Mouse (Mus musculus): ENCODE data around the gene Armc12.
A peak's percentile ranks its signal among the peaks of the same experiment; 100 is the strongest.

Armc12 gene

DNA sequence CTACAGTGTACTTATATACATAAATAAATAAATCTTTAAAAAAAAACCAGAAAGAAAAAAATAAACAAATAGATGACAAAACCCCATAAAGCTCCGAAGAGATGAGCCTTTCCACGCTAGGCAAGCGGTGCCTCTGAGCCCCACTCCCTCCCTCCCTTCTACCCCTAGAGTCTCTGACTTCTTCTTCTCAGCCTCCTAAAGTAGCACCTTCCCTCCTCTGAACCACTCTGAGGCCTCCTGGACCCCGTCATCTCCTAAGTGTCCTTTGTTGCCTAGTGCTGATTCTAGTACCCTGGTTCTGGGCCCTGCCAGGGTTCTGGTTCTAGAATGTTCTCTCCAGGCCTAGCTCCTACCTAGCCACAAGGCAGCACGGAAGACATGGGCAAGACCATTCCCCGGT, at the start of gene Armc12:
Gene Armc12 (plus strand): TSS at position 301 of the 400 bp plus-strand sequence.
- no peak for DNase-seq (ENCODE audit: low spot score in 2 of 2)

GRCm38 (mm10) chr17:28484704-28485445, 45.7 kb upstream of the Armc12 start:
- peak; percentile 8 to 24 for DNase-seq (ENCODE audit: low spot score in 2 of 2)

GRCm38 (mm10) chr17:28485446-28485948, 45.1 kb upstream of the Armc12 start:
- DNase-seq (ENCODE audit: low spot score in 2 of 2), result peak in 1 of 2 experiments; percentile 26

DNA sequence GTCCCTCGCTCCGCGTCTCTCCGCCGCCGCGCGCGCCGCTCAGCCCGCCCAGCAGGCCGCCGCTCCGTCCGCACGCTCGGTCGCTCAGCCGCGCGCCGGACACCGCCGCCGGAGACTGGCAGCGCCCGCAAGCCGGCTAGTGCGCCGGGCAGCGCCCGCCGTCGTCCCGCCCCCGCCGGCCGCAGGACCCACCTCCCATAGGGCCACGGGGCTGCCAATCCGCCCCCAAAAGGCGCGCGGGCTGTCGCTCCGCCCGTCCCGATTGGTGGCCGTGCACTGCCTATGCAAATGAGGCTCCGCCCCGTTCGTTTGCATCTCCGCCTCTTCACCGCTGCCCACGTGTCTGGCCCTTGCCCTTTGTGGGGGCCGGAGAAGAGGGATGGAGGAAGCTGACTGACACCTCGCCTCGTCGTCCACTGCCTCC, 44.6 kb upstream of the Armc12 start:
- peak; percentile 97 for DNase-seq (ENCODE audit: low spot score in 2 of 2)

DNA sequence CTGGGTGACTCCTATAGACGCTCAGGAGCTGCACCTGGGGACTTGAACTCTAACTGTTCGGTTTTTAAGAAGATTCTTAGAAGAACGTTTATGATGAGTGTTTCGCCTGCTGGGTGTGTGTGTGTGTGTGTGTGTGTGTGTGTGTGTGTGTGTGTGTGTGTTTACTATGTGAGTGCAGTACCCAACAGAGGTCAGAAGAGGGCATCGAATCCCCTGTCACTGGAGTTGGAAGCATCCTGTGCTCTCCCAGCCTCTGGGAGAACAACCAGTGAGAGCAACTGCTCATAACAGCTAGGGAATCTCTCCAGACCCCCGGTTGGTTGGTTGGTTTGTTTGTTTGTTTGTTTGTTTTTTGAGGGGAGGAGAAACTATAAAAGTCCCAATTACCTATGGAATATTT, 43.9 kb upstream of the Armc12 start:
- DNase-seq (ENCODE audit: low spot score in 2 of 2), result no peak

GRCm38 (mm10) chr17:28487584-28488257, 42.9 kb upstream of the Armc12 start:
- DNase-seq (ENCODE audit: low spot score in 2 of 2), result no peak

- no peak for DNase-seq (ENCODE audit: low spot score in 2 of 2)
Measured at GRCm38 (mm10) chr17:28488258-28489013, 42.2 kb upstream of the Armc12 start.

- no peak for DNase-seq (ENCODE audit: low spot score in 2 of 2)
Measured at GRCm38 (mm10) chr17:28491035-28491770, 39.4 kb upstream of the Armc12 start.

DNA sequence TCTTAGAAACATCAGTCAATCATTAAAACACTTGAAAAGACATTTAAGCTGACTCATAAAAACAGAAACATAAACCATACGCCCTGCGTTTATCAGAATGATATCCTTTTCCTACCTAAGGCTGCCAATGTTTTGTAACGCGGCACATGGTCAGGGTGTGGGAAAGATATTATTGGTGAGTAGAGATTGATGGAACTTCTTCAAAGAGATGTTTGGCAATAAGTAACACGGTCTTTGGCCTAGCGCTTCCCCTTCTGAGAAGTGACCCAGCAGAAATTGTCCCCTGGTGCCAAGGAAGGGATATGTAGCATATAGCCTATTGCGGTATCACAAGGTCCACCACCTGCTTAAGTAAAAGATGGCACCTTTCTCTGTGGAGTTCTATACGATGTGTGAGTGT, 34.8 kb upstream of the Armc12 start:
- no peak for DNase-seq (ENCODE audit: low spot score in 2 of 2)

DNA sequence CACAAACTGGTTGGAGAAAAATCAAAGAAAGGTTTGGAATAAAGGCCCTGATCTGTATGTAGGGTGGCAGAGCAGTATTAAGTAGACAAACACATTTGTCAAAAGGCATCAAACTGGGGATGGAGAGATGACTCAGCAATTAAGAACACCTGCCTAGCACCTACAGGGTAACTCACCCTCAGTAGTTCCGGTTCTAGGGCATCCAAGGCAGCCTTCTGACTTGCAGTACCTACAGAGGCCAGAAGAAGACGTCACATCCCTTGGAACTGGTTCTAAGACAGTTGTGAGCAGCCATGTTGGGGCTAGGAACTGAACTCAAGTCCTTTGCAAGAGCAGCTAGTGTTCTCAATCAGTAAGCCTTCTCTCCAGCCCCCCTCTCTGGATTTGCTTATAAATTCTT, 31.4 kb upstream of the Armc12 start:
- DNase-seq (ENCODE audit: low spot score in 2 of 2), result no peak

GRCm38 (mm10) chr17:28500465-28500864, 30.1 kb upstream of the Armc12 start:
- no peak for DNase-seq (ENCODE audit: low spot score in 2 of 2)

GRCm38 (mm10) chr17:28502196-28502821, 28.3 kb upstream of the Armc12 start:
- no peak for DNase-seq (ENCODE audit: low spot score in 2 of 2)

DNA sequence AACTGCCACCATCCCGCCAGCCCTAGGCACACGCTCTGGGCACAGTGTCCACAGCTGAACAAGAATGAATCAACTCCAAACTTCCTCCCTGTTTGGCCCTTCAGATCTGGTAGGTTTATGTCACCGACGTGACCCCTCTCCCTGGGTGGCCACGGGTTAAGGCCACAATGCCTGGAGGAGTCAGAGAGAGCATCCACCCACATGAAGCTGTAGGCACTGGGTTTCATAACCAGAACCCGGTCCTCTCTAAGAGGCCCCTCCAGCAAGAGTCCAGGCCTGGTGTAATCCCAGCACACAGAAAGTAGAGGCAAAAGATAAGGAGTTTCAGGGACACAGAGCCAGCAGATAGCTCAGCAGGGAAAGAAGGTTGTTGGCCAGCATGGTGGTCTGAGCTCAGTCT, 26.4 kb upstream of the Armc12 start:
- DNase-seq (ENCODE audit: low spot score in 2 of 2), result no peak

DNA sequence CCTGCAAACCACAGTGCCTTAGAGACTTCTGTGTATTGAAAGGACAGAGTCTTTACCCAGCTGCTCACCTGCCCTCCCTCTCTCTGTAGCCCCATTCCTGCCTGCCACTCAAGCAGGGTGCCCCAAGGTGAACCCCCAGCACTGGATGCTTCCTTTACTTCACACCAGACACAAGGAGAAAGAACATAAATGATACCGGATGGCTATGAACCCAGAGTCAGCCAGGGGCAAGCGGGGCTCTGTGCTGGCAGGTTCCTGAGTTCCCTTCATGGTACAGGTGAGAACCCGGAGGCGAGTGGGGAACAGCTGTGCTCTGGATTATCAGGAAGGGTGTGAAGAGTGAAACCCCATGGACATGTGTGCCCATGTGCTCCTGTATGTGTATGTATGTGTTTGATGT, 25.0 kb upstream of the Armc12 start:
- DNase-seq (ENCODE audit: low spot score in 2 of 2), result no peak

DNA sequence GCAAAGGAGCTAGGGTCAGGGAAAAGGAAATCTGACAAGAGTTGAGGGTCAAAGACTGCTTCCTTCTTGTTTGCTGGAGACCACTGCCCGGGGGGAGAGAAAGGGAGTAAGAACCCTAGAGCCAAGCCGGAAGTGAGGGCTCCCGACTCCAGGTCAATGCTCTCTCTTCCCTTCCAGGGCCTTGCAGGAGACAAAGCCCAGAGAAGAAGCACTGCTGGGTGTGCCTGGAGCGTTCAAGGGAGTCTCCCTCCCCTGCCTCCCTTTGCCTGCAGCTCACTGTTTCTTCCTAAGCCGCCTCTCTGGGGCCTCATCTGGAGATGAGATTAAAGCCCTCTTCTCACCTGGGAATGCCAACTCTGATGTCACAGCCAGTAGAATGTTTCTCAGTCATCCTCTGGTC, 23.7 kb upstream of the Armc12 start:
- no peak for DNase-seq (ENCODE audit: low spot score in 2 of 2)

DNA sequence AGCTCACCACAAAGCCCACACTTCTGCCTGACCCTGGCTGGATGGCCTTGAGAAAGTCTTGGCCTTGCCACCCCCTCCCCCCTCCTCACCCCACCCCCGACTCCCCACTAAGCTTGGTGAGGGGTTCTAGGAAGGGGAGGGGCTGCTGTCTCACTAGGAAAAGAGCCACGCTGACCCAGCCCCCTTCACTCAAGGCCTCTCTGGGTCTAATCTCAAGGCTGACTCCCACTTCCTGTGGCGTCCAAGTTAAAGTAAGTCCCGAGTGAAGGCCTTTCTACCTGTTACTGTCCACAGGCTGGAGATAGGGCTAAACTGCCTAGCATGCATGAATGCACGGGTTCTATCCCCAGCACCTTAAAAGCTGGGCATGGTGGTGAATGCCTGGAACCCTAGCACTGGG, 23.1 kb upstream of the Armc12 start:
- DNase-seq (ENCODE audit: low spot score in 2 of 2), result no peak

DNA sequence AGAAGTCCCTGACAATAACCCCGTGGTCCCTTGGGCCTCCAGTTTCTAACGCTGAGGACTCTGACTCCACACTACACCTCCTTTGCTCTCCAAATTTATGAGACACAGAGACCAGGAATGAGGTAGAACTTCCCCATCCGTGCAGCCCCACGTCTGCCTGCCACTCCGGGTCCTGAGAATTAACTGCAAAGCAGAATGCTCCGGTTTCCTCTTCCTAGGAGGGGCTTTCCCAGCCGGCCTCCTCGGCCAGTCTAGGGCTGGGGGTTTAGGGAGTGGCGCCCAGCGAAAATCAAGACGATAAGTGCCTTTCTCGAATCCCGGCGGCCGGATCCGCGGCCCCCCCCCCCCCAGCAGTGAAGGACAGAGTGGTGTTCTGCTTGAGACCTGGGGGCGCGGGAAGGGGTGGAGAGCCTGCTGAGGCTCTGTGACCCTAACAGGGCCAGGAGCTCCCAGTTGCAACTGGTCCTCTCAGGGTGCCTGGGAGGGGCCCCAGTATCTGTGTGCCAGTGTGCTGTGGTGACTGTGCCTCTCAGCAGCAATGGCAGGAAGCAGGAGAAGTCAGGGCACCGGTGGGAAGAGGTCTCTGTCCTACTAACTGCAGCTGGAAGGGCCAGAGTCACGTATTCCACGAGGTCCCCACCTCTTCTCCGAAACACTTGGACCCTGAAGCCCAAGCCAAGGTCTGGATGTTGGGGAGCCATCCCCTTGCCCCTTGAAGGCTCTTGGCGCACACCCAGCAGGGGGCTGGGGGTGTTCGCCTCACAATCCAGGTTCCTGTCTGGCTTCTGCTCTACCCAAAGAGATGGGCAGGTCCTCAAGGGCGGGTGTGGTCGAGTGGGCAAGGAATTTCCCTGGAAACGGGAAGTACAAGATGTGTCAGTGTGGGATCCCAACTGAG, 19.9 kb upstream of the Armc12 start:
- no peak for DNase-seq (ENCODE audit: low spot score in 2 of 2)

DNA sequence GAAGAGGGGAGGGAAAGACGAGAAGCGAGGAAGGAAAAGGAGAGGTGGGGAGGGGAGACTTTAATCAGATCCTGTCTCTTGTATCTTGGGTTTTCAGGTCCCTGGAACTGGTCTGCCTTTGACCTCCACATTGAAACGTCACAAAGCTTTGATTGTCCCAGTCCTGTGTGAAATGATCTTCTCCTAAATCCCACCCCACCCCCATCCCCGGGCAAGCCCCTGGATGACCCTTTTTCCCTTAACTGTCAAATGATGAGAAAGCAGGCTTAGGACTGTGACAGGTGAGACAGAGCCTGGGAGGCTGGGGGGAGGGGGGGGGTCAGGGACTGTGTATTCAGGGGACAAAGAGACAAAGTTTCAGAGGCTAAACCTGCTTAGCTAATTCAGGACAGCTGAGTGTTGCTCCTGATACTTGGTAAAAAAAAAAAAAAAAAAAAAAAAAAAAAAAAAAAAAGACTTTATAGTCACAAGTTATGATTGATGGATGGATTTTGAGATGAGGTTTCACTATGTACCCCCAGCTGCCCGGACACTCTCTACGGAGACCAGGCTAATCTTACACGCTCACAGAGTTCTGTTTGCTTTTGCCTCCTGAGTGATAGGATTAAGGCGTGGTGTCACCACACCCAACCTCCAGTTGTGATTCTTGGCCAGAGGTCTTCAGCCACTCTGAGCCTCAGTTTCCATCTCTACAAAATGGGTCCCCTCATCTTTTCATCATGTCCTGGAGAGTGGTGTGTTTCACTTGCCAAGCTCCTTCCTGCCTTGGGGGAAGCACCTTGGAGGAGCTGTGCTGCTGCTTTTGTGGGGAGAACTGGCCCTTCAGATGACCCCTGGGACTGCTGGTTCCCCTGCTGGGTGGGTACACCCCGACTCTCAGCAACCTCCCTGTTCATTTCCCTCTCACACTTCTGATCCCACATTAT, 18.7 kb upstream of the Armc12 start:
- DNase-seq (ENCODE audit: low spot score in 2 of 2), result no peak

- no peak for DNase-seq (ENCODE audit: low spot score in 2 of 2)
Measured at GRCm38 (mm10) chr17:28512696-28513095, 17.9 kb upstream of the Armc12 start.
